Mouse (Mus musculus) forebrain, embryonic 11.5 days (tissue): ENCODE results near the gene Spred3. TPM values are rescaled to one million over a fixed set of nuclear protein-coding genes. Genes with fewer than 3 reads are reported as not detected.
"Not testable (repeated sequence)": the region's sequence is repeated elsewhere in the genome, so short reads cannot be mapped to it uniquely, and the experiment has no call there.

ENCODE experiments used
- ATAC-seq: fragments of 200-750 bp; cut with Nextera tagmentation; replicated peaks from 2 replicates; pipeline ENCODE4 v1.8.0; 2017; ENCODE audit warnings: moderate TSS enrichment; ENCODE audit not compliant: low FRiP score
- DNase-seq: peaks from one replicate; pipeline ENCODE4 v3.0.0-alpha.2; 2017; ENCODE audit warnings: low spot score
- H3K27ac ChIP-seq: fragments of 300-500 bp; sonication (generic); 2 replicates; pipeline ENCODE4 v1.5.1; 2014; ENCODE audit warnings: low read depth, low read length
- H3K27me3 ChIP-seq: fragments of 300-500 bp; sonication (generic); 2 replicates; pipeline ENCODE4 v1.6.1; 2014; ENCODE audit warnings: mild to moderate bottlenecking, low read length, mixed read lengths; ENCODE audit not compliant: control insufficient read depth, insufficient read depth
- H3K36me3 ChIP-seq: fragments of 300-500 bp; sonication (generic); 2 replicates; pipeline ENCODE4 v1.6.1; 2014; ENCODE audit warnings: mild to moderate bottlenecking, low read length, moderate library complexity, mixed read lengths; ENCODE audit not compliant: control insufficient read depth, insufficient read depth
- H3K4me1 ChIP-seq: fragments of 300-500 bp; sonication (generic); replicated peaks from 2 replicates; pipeline ENCODE4 v1.6.1; 2014; ENCODE audit warnings: low read length, mixed read lengths; ENCODE audit not compliant: control insufficient read depth, insufficient read depth
- H3K4me2 ChIP-seq: fragments of 300-500 bp; sonication (generic); 2 replicates; pipeline ENCODE4 v1.6.1; 2014; ENCODE audit warnings: low read depth, mild to moderate bottlenecking, low read length, moderate library complexity, mixed read lengths; ENCODE audit not compliant: severe bottlenecking
- H3K4me3 ChIP-seq: fragments of 300-500 bp; sonication (generic); 2 replicates; pipeline ENCODE4 v1.5.1; 2014; ENCODE audit warnings: low read depth, low read length
- H3K9ac ChIP-seq: fragments of 300-500 bp; sonication (generic); 2 replicates; pipeline ENCODE4 v1.6.1; 2014; ENCODE audit warnings: low read length
- H3K9me3 ChIP-seq: fragments of 300-500 bp; sonication (generic); 2 replicates; pipeline ENCODE4 v1.6.1; 2016; ENCODE audit warnings: low read length, mixed read lengths; ENCODE audit not compliant: control insufficient read depth
- WGBS: fragments of 180-500 bp; shearing (Covaris S2); extraction: QIAGEN DNeasy Blood & Tissue Kit; methylation state at CpG from one replicate; pipeline ENCODE4 v1.1.7; 2014; 5-methylcytosine and 5-hydroxymethylcytosine counted together
- polyA plus RNA-seq: library from polyadenylated mRNA; unstranded; fragments of >200 nt; fragmentation: Nextera tagmentation; extraction: Ambion mirVana; gene quantifications from 2 replicates; pipeline ENCODE4 v1.2.1, GENCODE M21; 2014

The Spred3 gene
- polyA plus RNA-seq = 7.8 TPM in 2 replicates

GRCm38 (mm10) chr7:29170066-29170754 lies at the start of gene Spred3, which contains the start of gene Ggn:
Gene Spred3, minus strand, starts transcription at chr7:29170411.
Gene Ggn, plus strand, starts transcription at chr7:29170210.
- no peaks in the 10 kb centered on the region for H3K9me3 ChIP-seq
- H3K4me3 ChIP-seq = peak within 1 kb of the TSS; percentile 70
- DNase-seq (no peak), ATAC-seq (peak; percentile 48)
- H3K27ac ChIP-seq = peak within 1 kb of the TSS; percentile 77; the same call in 1 of the 2 replicates
- H3K4me1 ChIP-seq = peaks cover 29% of the 10 kb centered on the region
- peak within 1 kb of the TSS; percentile 65 for H3K9ac ChIP-seq
- H3K4me2 ChIP-seq = peak within 1 kb of the TSS; percentile 79
- under 1% methylated on average over 30 of the region's 30 CpGs for WGBS
- H3K36me3 ChIP-seq = no peaks in the 10 kb centered on the region; the same call in 1 of the 2 replicates
- H3K27me3 ChIP-seq = peaks cover 31% of the 10 kb centered on the region

GRCm38 (mm10) chr7:29214846-29215245 lies 44.6 kb upstream of the Spred3 start:
- 38% methylated on average over 15 of the region's 15 CpGs for whole genome bisulfite sequencing
- peaks cover 12% of the 10 kb centered on the region for H3K27me3 ChIP-seq
- no peak for ATAC-seq
- H3K36me3 ChIP-seq = no peaks in the 10 kb centered on the region
- no peak overlapping the region for H3K9ac ChIP-seq
- DNase-seq = no peak
- no peak overlapping the region for H3K4me3 ChIP-seq
- H3K4me1 ChIP-seq = no peaks in the 10 kb centered on the region
- H3K4me2 ChIP-seq = no peak overlapping the region
- no peak overlapping the region for H3K27ac ChIP-seq
- no peaks in the 10 kb centered on the region; the same call in none of the 2 replicates for H3K9me3 ChIP-seq

GRCm38 (mm10) chr7:29214236-29214635 lies 44.0 kb upstream of the Spred3 start:
- no peak overlapping the region; the same call in 1 of the 2 replicates for H3K4me2 ChIP-seq

GRCm38 (mm10) chr7:29213675-29214082 lies 43.5 kb upstream of the Spred3 start, which contains the start of gene Catsperg1:
Gene Catsperg1, minus strand, starts transcription at chr7:29214035.
- no peaks in the 10 kb centered on the region for H3K9me3 ChIP-seq
- DNase-seq (peak; percentile 81), ATAC-seq (peak; percentile 76)
- no peak within 1 kb of the TSS for H3K27ac ChIP-seq
- no peak within 1 kb of the TSS for H3K4me3 ChIP-seq
- WGBS = 3% methylated on average over 20 of the region's 20 CpGs
- peak within 1 kb of the TSS; percentile 33; the same call in 1 of the 2 replicates for H3K4me2 ChIP-seq
- no peaks in the 10 kb centered on the region for H3K36me3 ChIP-seq
- H3K4me1 ChIP-seq = no peaks in the 10 kb centered on the region
- H3K9ac ChIP-seq = no peak within 1 kb of the TSS; the same call in 1 of the 2 replicates
- H3K27me3 ChIP-seq = peaks cover 12% of the 10 kb centered on the region

More at GRCm38 (mm10) chr7:29214236-29214635, 44.0 kb upstream of the Spred3 start:
- ATAC-seq (no peak), DNase-seq (no peak)
- Histone ChIP-seq H3K27me3 (peaks cover 12% of the 10 kb centered on the region), H3K9me3 (no peaks in the 10 kb centered on the region; the same call in 1 of the 2 replicates), H3K4me3 (no peak overlapping the region), H3K36me3 (no peaks in the 10 kb centered on the region), H3K4me1 (no peaks in the 10 kb centered on the region), H3K9ac (no peak overlapping the region), H3K27ac (no peak overlapping the region)
- 73% methylated on average over 2 of the region's 2 CpGs for WGBS

GRCm38 (mm10) chr7:29212775-29213560 lies 42.8 kb upstream of the Spred3 start:
- not testable (repeated sequence) for H3K9me3 ChIP-seq, H3K27ac ChIP-seq, H3K36me3 ChIP-seq, H3K4me1 ChIP-seq, H3K9ac ChIP-seq, ATAC-seq, H3K4me3 ChIP-seq, H3K4me2 ChIP-seq
- peak; percentile 57 for DNase-seq
- 15% methylated on average over 40 of the region's 40 CpGs for WGBS
- peaks cover 12% of the 10 kb centered on the region for H3K27me3 ChIP-seq

GRCm38 (mm10) chr7:29212199-29212765 lies 42.1 kb upstream of the Spred3 start:
- H3K4me1 ChIP-seq = no peaks in the 10 kb centered on the region
- no peak overlapping the region for H3K9ac ChIP-seq
- ATAC-seq (no peak), DNase-seq (no peak)
- no peaks in the 10 kb centered on the region for H3K9me3 ChIP-seq
- peaks cover 12% of the 10 kb centered on the region for H3K27me3 ChIP-seq
- no peaks in the 10 kb centered on the region for H3K36me3 ChIP-seq
- H3K27ac ChIP-seq = no peak overlapping the region
- 10% methylated on average over 26 of the region's 26 CpGs for WGBS
- H3K4me3 ChIP-seq = no peak overlapping the region
- H3K4me2 ChIP-seq = no peak overlapping the region

- no peaks in the 10 kb centered on the region for H3K9me3 ChIP-seq
- H3K4me3 ChIP-seq = peak overlapping the region; percentile 21
- no peaks in the 10 kb centered on the region for H3K4me1 ChIP-seq
- peak; percentile 79 for DNase-seq
- no peak overlapping the region for H3K27ac ChIP-seq
- WGBS = 5% methylated on average over 34 of the region's 34 CpGs
- no peak overlapping the region; the same call in 1 of the 2 replicates for H3K9ac ChIP-seq
- peaks cover 12% of the 10 kb centered on the region for H3K27me3 ChIP-seq
- no peaks in the 10 kb centered on the region for H3K36me3 ChIP-seq
- peak; percentile 67 for ATAC-seq
- peak overlapping the region; percentile 48 for H3K4me2 ChIP-seq
Measured at GRCm38 (mm10) chr7:29211415-29212198, 41.4 kb upstream of the Spred3 start.

GRCm38 (mm10) chr7:29211013-29211412 lies 40.8 kb upstream of the Spred3 start:
- H3K4me2 ChIP-seq = peak overlapping the region; percentile 48; the same call in 1 of the 2 replicates
- WGBS = 30% methylated on average over 15 of the region's 15 CpGs
- not testable (repeated sequence) for H3K27ac ChIP-seq, H3K36me3 ChIP-seq, DNase-seq, H3K9me3 ChIP-seq, H3K9ac ChIP-seq, H3K4me1 ChIP-seq
- peak; percentile 20; the same call in 1 of the 2 replicates for ATAC-seq
- H3K27me3 ChIP-seq = peaks cover 12% of the 10 kb centered on the region
- H3K4me3 ChIP-seq = peak overlapping the region; percentile 21
